Mouse (Mus musculus): Measurements from ENCODE around the gene Rom1.

The Rom1 gene

DNA sequence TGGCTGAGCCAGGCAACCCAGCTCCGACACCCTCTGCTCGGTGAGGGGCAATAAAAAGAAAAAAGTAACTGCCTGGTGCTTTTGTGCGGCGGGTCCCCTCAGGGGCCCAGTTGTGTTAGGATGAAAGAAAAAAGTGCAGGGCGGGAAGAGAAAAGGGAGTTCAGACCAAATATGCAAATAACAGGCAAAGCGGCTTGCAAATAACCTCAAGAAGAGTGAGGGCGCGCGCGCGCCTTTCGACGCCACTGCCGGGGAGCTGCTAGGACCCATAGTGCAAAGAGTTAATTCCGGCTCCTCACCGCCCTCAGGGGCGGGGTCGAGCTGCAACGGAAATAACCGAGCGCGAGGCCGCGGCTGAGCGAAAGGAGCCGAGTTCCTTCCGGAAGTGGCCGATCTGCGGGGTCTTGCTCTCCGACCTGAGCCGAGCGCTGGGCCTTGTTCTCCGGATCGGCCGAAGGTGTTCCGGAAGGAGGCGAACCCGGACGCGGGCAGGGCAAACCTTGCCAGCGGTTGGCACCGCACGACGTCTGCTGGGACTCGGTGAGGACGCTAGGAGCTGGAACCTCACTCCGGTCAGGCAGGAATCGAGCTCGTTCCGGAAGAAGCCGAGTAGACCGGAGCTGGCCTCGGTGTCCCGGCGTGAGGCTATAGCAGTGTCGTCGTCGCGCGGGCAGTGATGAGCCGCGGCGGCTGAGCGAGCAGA is 12.5 kb upstream of the Rom1 start, which contains the start of gene Mta2:
Mta2 (plus strand) TSS at position 361 of the 703 bp plus-strand sequence.
- peak; percentile 95 to 96 for DNase-seq

DNA sequence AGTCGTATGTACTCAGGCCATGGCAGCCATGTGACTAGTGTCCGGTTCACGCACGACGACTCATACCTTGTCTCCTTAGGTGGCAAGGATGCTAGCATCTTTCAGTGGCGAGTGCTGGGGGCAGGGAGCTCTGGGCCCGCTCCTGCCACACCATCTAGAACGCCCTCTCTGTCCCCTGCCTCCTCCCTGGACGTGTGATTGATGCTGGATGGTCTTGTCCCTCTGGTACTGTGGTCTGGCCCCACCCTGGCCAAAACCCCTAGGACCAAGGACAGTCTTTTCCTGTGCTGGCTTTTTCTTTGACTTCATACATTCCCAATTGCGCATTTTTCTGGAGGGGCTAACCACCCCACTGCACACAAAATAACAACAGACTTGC is 12.0 kb upstream of the Rom1 start:
- DNase-seq: no peak

DNA sequence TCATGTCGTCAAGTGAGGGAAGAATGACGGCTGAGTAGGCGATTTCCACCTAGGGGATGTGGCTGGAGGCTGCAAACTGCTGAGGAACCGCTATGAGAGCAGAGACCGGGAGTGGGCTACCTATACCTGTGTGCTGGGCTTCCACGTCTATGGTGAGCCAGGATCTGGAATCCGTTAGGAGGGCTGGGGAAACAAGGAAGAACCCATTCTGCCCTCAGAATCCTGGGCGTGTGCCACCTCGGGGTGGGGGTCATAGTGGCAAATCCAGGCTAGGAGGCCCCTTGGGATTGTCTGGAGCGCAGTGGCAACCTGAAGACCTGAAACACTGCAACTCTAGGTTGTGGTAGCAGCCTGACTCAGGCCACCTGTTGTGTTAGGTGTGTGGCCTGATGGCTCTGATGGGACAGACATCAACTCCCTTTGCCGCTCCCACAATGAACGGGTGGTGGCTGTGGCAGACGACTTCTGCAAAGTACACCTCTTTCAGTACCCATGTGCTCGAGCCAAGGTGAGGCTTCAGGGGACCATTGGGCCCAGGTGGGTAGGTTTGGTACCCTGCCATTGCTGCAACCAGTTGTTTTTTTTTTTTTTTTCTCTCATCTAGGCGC is 11.5 kb upstream of the Rom1 start:
- DNase-seq: no peak

DNA sequence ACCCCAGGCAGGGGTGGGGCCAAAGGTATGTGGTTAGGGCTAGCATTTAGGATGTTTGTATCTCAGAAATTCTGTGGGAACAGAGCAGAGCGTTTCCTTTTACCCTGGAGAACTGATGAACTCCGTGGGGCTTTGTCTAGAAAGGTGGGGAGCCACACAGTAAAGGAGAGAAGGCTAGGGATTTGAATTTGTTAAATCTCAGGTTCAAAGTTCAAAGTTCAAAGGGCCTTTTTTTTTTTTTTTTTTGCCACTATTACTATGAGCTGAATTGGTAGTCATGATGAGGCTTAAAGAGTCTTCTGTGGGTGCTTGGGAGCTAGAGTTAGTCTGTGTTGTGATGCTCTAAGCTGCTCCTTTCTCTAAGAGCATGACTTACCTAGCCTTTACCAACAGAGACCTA is 7.6 kb upstream of the Rom1 start:
- DNase-seq: no peak

DNA sequence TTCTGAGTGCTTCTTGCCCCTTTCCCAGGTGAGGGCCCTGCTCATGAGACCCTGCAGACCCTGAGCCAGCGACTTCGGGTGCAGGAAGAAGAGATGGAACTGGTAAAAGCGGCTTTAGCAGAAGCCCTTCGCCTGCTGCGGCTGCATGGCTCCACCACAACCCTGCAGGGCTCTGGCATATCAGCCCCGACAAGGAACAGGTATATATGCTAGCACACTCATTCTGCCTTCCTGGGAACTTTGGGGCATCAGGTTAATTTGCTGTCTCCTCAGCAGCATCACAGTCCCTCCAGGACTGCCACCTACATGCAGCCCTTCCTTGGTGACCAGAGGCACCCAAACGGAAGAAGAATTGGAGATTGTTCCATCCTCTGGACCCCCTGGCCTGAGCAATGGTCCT is 1.6 kb upstream of the Rom1 start:
- no peak for DNase-seq

DNA sequence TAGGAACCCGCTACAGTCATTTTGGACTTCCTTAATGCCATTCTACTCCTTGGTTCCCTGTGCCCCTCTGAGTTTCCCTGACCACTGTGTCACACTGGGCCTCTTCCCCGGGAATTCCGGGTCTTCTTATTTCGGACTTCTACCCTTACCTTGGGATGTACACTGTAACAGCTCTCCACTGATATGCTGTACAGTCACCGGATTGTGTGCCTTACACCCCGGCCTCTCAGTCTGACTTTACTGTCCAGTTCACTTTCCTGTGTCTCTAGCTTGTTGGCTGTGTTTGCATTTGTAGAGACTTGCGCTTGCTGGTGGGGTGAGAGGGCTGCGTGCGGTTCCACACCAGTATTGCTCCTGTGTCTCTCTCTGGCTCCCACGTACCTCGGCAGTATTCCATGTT is 961 bp upstream of the Rom1 start:
- no peak for DNase-seq

DNA sequence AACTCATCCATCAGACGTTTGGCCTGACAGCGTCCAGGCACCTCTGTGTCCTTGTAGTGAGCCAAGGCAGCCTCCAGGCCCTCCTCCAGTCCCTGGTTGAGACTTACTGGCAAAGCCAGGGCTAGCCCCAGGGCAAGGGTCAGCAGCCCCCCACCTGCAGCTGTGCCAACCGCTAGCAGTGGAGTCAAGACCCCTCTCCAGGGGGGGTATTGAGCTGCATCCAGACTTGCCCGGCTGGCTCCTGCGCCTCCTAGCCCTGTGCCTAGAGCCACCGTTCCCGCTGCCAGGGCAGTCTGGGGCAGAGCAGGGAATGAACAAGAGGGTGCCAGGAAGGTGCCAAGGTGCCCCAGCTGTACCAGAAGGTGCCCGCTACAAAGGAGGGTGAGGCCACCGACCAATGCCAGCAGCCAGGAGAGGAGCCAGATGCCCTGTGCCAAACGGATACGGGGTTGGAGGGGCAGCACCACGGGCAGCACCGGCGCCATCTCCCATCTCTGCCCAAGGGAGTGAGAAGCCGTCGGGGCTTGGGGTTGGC is 400 bp downstream of the Rom1 start:
- no peak for DNase-seq

DNA sequence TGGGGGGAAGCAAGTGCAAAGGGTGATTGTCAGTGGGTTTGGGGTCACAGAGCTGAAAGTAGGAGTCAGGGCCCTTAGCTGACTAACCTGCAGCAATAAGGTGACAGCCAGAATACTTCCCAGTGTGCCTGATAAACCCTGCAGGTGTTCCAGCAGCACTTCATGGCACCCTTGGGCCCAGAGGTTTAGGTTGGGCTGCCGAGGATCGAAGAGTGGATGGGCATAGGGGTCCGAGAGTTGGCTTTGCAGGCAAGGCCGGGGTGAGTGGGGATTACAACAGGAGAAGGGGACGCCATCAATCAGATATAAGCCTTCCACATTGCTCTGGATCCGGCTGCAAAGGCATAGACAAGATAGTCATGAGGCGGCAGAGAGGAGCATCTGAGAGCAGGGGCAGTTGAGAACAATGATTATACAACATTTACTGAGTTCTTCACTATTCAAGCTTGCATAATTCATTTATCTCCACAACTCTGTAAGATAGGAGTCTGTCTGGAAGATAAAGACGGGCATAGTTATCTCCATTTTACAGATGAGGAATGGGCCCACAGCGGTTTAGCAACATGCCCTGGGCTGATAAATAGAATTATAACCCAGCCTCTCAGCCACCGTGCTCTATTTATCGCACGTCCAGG is 1.1 kb downstream of the Rom1 start:
- DNase-seq: no peak

DNA sequence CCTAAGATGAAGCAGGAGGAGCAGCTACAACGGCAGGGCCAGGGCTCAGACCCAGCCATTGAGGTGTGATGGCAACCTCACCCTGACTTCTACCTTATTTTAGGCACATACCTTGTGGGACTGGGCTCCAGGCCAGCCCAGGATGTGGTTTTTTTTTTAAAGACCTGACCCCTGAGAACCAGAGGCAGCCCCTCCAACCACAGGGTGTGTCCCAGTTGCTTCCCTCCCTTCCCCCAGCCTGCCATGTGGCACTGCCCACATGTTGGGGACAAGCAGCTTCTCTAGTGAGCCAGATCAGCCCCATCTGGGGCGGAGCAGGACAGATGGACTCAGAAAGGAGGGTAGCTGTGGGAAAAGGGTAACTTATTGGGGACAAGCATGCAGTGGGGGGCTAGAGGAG is 2.4 kb downstream of the Rom1 start:
- no peak for DNase-seq

DNA sequence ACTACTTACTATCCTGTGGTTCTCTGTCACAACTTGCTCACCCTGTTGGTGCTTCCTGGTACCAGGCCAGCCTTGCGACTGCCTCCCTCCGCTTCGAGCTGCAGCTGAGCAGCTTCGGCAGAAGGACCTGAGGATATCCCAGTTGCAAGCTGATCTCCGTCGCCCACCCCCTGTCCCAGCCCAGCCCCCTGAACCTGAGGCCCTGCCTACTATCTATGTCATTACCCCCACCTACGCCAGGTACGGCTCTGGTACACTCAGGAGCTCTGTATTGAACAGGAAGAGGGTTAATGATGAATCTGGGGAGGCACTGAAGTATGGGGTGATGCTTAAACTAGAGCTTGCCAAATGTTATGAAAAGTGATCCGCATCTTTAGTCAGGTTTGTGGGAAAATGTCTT is 7.4 kb downstream of the Rom1 start:
- no peak for DNase-seq

DNA sequence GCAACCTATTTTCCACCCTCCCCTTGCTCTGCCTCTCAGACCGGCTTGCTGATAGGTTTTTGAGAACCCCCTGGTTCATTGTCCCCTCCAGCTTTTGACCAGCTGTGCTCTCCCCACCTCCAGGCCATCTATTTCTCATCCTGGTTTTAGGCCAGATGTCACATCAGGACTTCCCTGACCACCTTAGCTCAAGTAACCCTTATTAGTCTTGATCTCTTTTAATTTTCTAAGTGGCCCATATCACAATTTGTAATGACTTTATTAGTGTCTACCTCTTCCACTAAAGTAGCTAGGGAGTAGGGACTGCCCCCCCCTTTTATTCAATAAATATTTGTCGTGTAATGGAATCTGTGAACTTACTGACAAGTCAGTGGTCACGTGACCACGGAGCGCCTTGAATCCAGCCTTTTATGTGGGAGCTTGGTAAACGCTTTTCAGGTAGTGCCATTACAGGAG is 8.3 kb downstream of the Rom1 start:
- no peak for DNase-seq

DNA sequence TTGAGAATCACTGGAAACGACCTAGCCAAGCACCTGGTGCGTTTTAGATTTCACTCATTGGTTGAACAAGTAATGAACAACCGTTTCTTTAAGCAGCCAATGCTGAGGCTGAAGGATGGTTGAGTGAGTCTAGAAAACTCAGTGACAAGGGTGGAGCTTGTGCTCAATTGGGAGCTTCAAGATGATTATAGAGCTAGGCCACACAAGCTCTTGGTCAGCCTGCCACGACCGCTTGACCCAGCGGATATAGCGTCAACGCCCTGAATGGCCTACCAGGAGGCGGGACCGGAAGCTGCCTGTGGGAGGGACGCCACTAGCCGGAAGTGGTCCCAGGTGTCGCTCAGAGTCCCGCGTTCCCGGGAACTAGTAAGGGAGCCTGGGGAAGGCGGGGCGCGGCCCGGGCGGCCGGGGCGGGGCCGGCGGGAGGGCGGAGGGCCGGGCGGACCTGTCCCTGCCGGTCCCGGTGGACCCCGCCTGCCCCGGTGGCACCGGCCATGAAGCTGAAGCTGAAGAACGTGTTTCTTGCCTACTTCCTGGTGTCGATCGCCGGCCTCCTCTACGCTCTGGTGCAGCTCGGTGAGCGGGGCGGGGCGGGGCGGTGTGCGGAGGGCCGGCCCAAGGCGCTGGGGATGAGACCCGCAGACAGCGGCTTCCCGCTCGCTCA is 9.0 kb downstream of the Rom1 start, which contains the start of gene B3gat3:
B3gat3 (plus strand) TSS at position 302 of the 664 bp plus-strand sequence.
- peak; percentile 96 to 97 for DNase-seq

DNA sequence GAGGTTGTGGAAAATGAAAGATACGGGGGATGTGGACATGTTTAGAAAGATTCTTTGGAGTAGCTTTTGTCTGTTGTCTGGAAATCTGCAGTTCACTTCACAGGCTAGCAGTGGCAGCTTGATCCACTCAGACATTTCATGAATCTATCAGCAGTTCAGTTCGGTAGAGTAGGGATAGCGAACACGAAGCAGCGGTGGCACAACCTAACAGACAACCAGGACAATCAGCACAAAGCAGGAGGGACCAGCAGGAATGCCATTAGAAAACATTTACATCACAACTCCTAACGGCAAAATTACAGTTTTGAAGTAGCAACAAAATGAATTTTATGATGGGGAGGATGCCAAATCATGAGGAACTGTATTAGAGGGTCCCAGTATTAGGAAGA is 9.5 kb downstream of the Rom1 start:
- no peak for DNase-seq

DNA sequence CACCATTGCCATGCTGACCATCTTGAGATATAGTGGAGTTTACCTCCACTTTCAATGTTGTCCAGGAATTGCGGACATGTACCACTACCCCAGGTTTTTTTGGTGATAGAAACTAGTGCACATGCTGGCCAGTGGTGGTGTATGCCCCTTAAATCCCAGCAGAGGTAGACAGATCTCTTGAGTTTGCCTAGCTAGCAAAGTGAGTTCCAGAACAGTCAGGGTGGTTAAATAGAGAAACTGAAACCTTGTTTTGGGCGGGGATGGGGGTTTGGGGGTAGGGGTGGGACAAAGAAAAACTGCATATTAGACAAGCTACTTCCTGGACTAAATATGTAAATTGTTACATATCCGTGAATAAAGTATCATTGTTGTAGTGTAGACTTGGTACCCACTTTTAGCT is 10.2 kb downstream of the Rom1 start:
- DNase-seq: no peak

DNA sequence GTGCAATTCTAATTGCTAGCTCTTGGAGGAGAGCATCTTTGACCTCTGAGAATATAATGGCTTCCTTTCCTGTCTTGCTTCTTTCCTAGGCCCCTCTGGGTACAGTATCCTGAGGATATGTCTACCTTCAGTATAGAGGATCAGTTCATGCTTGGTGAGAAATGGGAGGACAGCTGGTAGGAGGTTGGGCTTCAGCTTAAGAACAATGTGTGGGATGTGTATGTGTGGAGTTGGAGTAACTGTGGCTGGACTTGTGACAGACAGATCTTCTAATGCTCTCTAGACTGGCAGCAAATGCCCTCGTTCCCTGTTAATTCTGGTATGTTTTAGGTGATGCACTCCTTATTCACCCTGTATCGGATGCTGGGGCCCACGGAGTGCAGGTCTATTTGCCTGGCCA is 14.9 kb downstream of the Rom1 start:
- no peak for DNase-seq

DNA sequence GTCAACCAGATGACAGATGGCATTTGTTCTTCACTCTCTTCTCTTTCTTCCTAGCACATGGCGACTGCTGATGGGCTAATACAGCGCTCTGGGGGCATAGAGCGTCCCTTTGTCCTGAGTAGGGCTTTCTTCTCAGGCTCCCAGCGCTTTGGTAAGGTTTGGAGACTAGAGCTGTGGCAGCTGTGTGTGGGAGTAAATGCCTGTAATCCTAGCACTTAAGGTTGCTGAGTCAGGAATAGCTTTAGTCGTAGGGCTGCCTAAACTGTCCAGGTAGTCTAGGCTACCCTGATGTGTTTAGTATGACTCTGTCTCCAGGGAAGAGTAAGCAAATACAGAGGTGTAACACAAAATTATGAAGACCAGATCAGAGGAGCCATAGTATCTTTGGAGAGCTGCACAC is 17.3 kb downstream of the Rom1 start:
- DNase-seq: no peak

DNA sequence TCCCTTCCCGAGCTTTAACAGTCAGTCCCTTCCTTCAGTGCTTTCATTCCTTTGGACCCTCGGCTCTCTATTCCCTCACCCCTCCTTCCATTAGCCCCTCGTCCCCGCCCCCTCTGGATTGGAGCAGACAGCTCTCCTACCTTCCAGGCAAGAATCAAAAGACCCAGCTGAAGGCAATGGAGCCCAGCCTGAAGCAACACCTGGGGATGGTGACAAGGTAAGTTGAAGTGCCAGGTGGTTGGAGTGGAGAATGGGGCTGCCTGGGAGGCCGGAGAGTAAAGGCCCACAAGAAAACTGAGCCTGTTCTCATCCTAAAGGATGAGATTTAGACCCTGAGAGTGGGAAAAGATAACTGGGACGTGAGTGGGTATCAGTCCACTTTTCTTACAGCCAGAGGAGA is 20.6 kb downstream of the Rom1 start:
- DNase-seq: no peak

DNA sequence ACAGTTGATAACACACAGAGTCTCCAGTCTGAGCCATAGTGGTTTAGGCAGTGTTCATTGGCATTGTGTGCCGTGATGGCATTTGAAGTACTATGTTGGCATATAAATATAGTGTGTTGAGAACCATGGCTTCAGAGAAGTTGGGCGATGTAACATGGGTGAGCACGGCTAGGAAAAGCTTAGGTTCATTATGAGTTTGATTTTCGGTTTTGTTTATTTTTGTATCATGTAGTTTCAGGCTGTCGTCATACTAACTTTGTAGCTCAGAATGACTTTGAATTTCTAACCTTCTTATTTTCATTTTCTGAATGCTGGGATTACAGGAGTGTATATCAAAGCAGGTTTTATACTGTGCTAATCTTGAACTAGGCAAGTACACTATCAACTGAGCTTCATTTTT is 25.7 kb downstream of the Rom1 start:
- no peak for DNase-seq

DNA sequence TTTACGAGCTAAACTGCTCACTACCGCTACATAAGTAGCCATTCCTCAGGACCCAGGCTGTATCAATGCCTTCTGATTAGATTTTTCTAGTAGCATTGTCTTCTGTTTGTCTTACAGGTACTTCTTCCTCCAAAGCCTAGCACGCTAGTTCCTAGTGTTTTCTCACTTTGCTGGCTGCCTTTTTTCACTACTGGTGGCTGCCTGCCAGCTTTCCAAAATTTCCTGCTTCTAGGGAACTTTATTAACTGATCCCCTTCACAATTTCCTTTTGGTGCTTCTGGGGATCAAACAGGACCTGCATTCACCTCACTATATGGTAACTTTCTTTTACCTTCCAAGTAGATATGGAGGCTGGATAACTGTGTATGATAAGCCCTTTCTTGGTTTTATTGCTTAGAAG is 30.1 kb downstream of the Rom1 start:
- DNase-seq: no peak

DNA sequence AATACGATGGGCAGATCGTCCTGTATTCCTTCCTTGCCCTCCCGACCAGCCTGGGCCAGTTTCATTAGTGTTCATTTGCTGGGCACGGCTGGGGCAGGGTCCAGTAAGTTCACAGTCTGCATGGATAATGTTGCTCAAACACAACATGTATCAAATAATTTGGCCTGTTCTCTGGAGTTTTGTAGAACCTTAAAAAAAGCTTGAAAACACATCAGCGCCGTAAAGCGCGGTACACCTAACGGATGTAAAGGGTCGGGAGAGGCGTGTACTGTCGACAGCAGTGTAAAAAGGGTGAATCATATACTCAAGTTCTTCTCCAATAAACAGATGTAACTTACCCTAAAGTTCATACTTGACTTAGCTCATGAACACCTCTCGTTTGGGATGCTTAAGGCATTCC is 30.6 kb downstream of the Rom1 start:
- no peak for DNase-seq

DNA sequence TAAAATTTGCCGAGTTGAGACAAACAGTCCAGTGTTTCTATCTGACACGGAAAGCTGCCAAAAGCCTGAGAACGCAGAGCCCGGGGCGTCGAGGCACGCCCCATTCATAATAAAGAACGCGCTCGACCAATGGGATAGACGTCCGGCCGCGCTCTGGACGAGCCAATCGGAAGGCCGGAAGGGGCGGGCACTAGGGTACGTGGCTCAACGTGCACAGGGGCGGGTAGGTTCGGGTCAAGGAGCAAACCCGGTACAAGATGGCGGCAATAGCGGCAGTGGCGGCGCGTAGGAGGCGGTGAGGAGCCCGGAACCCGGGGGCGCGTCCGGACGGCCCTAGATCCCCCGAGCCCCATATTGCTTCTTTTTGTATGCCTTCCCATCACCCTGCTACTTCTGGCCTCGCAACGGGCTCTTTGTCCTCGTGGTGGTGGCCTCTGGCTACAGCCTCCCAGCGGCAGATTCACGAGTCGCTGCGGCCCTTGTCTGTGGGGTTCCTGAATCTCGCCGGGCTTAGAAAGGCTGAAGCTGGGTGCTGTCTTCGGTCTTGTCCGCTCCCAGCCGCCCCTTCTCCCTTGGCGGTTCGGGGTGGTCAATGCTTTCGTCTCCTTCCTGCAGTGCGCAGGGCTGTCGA is 31.2 kb downstream of the Rom1 start, which contains the start of gene Ganab:
Ganab (plus strand) TSS at position 207 of the 631 bp plus-strand sequence.
- peak; percentile 97 for DNase-seq

DNA sequence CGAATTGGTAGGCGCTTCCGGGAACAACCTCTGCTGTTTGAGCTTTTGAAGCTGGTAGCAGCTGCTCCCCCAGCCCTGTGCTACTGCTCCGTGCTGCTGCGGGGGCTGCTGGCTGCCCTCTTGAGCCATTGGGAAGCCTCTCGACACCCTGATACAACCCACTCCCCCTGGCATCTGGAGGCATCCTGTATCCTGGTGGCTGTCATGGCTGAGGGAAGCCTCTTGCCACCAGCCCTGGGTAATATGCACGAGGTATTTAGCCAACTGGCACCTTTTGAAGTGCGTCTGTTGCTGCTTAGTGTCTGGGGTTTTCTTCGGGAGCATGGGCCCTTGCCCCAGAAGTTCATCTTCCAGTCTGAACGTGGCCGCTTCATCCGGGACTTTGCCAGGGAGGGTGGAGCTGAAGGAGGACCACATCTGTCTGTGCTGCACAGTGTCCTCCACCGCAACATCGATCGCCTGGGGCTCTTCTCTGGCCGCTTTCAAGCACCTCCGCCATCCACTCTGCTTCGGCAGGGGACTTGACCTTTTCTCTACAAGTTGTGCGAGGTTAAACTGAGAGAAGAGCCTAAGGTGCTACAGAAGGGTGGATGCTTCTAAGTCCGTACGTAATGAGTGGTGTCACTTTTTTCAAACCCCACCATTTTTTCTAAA is 31.8 kb downstream of the Rom1 start:
- peak; percentile 41 to 53 for DNase-seq
